Mouse (Mus musculus) hematopoietic stem cell, adult 5-6 weeks (primary cell): ENCODE data around the gene Zfp940. TPM values are rescaled to one million over a fixed set of nuclear protein-coding genes. Genes with fewer than 3 reads are reported as not detected.
"Not testable (repeated sequence)": the region's sequence is repeated elsewhere in the genome, so short reads cannot be mapped to it uniquely, and the experiment has no call there.

ENCODE experiments used
- ATAC-seq, 2 experiments: fragments of 125-278 bp in 1 of 2; replicated peaks in 1 of 2; 2 replicates each; pipeline ENCODE4 v1.8.0; 2016 to 2017; ENCODE audit warnings: inconsistent platforms in 2 of 2, mild to moderate bottlenecking in 2 of 2, moderate number of reproducible peaks in 2 of 2, low read depth in 1 of 2, moderate TSS enrichment in 1 of 2; ENCODE audit not compliant: low FRiP score in 2 of 2, poor library complexity in 2 of 2, severe bottlenecking in 2 of 2, insufficient read depth in 1 of 2, low TSS enrichment in 1 of 2
- total RNA-seq: library from RNA; stranded (forward); fragments of 172-1452, 232-1000 nt; gene quantifications from 2 replicates; pipeline ENCODE4 v1.2.3, GENCODE M21; 2017

Zfp940 gene
- total RNA-seq: 6.1 and 7.4 TPM in 2 replicates

DNA sequence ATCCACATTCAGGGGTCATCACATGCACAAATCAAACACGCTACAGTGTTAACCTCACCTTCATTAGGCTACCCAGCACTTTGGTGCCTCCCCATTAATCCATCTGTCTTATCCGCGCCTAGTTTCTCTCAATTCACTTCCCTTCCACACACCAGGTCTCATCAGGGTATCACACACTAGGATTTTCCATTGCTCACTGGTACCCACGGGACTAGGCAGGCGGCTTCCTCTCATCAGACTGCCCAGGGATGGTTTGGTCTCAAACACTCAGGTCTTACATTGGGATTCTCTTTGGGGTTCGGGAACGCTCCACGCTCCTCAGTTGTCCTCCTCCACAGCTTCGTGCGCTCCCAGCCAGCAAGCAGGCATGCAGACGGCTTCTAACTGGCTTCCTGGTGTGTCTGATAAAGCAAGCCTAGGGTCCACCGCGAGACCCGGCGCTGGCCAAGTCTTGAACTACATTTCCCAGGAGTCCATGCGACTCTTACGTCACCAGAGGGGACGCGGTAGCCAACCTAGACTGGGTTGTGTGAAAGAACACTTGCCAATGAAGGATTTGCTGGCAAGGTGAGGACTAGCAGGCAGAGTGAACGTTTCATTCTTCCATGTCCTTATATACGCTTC is at the start of gene Zfp940:
Gene Zfp940 (minus strand): TSS at position 451 of the 624 bp plus-strand sequence.
- ATAC-seq: peak; percentile 99 to 100

- ATAC-seq: no peak
These were observed 44.9 kb upstream of the Zfp940 start for GRCm38 (mm10) chr7:29898351-29898750.

DNA sequence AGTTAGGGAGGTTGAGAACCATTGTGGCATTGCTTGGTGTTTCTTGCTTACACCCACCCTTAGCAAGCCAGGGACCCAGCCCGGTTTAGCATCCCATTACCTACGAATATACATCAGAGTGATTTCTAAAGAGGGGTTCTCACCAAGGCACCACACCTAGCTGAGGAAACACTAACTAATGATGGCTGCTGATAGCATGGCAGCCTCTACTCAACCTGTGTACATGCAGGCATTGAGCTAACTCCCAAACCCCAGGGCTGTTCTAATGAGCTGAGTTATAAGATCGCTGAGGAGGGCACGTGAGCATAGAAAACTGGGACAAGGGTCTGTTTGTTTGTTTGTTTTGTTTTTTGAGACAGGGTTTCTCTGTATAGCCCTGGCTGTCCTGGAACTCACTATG is 39.3 kb upstream of the Zfp940 start:
- no peak for ATAC-seq

GRCm38 (mm10) chr7:29890501-29890900 is 37.0 kb upstream of the Zfp940 start:
- ATAC-seq: no peak

DNA sequence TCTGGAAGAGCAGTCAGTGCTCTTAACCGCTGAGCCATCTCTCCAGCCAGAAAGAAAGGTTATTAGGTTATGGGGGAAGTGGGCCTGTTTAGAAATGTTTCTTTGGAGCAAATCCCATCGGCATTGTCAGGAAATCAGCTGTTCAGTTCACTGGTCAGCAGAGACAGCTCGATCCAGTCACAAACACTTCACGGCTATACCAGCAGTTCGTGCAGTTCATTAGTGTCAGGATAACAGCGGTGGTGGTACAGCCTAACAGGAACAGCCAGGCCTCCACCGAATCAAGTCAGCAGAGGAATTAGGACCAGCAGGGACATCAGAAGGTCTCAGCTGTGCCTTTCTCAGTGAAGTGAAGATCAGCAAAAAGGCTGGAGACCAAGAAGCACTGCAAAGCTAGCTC is 27.4 kb upstream of the Zfp940 start:
- no peak for ATAC-seq

- ATAC-seq: no peak
These were observed 26.6 kb upstream of the Zfp940 start for GRCm38 (mm10) chr7:29880056-29880455.

GRCm38 (mm10) chr7:29877561-29877960 is 24.1 kb upstream of the Zfp940 start:
- not testable (repeated sequence) for ATAC-seq

DNA sequence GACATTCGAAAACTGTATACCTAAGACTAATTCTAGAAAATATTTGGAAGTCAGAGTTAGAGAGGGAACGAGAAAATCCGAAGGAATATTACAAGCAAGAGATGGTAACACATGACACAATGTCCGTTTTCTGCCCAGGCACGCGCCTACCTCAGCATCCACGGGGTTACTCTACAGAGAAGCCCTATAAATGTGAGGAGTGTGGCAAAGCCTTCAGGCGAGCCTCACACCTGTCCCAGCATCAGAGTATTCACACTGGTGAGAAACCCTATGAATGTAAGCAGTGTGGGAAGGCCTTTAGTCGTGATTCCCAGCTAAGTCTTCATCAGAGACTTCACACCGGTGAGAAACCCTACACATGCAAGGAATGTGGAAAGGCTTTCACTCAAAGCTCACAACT is 20.8 kb upstream of the Zfp940 start:
- no peak for ATAC-seq

- ATAC-seq: no peak
These were observed 8.2 kb upstream of the Zfp940 start for GRCm38 (mm10) chr7:29861660-29862059.

- peak; percentile 99 for ATAC-seq
These were observed 6.4 kb upstream of the Zfp940 start, which contains the start of gene Zfp420 for GRCm38 (mm10) chr7:29859532-29860517. Gene Zfp420 (plus strand): TSS chr7:29859979.

- ATAC-seq: no peak
These were observed 644 bp downstream of the Zfp940 start for GRCm38 (mm10) chr7:29852831-29853218.

- no peak for ATAC-seq
These were observed 8.9 kb downstream of the Zfp940 start for GRCm38 (mm10) chr7:29844616-29845015.

GRCm38 (mm10) chr7:29842105-29842504 is 11.4 kb downstream of the Zfp940 start:
- no peak for ATAC-seq

GRCm38 (mm10) chr7:29839256-29839655 is 14.2 kb downstream of the Zfp940 start:
- ATAC-seq: no peak

DNA sequence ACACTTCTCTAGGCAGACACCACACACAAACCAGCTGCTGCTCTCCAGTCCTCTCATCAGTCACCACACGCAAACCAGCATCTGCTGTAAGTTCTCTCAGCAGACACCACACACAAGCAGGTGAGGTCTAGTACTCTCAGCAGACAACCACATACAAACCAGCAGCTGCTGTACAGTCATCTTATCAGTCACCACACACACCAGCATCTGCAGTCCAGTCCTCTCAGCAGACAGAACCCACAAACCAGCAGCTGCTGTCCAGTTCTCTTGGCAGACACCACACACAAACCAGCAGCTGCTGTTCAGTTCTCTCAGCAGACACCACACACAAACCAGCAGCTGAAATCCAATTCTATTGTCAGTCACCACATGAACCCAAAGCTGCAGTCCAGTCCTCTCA is 16.7 kb downstream of the Zfp940 start:
- ATAC-seq: no peak

GRCm38 (mm10) chr7:29829804-29830203 is 23.7 kb downstream of the Zfp940 start:
- no peak for ATAC-seq

GRCm38 (mm10) chr7:29828001-29828400 is 25.5 kb downstream of the Zfp940 start:
- no peak for ATAC-seq

DNA sequence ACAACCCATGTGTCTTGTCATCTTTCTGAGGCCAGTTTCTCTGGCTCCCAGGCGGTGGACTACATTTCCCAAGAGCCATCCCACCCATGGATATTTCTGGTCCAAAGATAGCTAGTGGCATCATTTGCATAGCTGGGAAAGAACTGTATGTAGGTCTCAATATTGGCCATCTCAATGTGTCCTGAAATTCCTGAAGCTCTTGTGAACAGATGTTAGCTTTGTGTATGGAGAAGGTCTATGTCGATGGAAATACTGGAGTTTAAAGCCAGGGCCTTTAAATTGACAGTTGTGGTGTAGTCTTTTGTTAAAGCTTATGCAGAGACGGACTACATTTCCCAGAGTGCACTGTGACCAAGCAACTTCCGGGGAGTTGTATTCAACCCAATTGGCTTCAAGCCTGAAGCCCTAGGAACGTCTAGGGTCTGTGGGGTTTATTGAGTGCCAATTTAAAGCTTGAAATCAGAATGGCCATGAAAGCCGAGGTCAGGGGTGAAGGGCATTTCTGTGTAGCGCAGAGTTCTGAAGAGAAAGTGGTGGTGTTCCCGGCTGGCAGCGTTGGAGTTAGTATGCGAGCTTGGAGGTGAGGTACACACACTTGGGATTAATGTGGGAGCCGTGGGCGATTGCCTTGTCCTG is 34.7 kb downstream of the Zfp940 start:
- peak; percentile 58 to 61 for ATAC-seq
